Mouse (Mus musculus): ENCODE results near the gene Mylk2. TPM values are rescaled to one million over a fixed set of nuclear protein-coding genes. Genes with fewer than 3 reads are reported as not detected.

Gene Mylk2
- total and polyA plus RNA-seq, 3 experiments = 0.47 to 2.4 (median 1.3) TPM

GRCm38 (mm10) chr2:152941106-152941505, 30.0 kb downstream of the Mylk2 start:
- in situ Hi-C loops (cut with MboI; ENCODE audit: low pct_ligation_motif_present, low pct_unique_long_range_greater_than_20kb, low sequenced_read_pairs) = no loop called here
- H3K36me3 ChIP-seq (replicated peaks in 1 of 2; ENCODE audit: control insufficient read depth in 1 of 2, insufficient read depth in 1 of 2, low read length in 1 of 2) = no peaks in the 10 kb centered on the region
- no peaks in the 10 kb centered on the region for H3K9me3 ChIP-seq (replicated peaks; ENCODE audit: low read length)
- H3K27me3 ChIP-seq (replicated peaks) = peaks cover 84% of the 10 kb centered on the region
- no peak overlapping the region for H3K4me2 ChIP-seq (ENCODE audit: insufficient read depth, low read depth, poor library complexity, severe bottlenecking)
- no peaks in the 10 kb centered on the region for H3K79me2 ChIP-seq (replicated peaks; ENCODE audit: control insufficient read depth, extremely low read depth, insufficient read depth, poor library complexity, severe bottlenecking)
- TF ChIP-seq USF1 (IDR thresholded peaks at IDR 0.05; ENCODE audit: low read depth, low read length) (no peak), MAX (IDR thresholded peaks at IDR 0.05; ENCODE audit: low read length) (no peak), CTCF (conservative IDR thresholded peaks at IDR 0.05 in 1 of 2, IDR thresholded peaks at IDR 0.05 in 1 of 2; ENCODE audit: low read depth in 2 of 2, low read length in 2 of 2) (no peak), BHLHE40 (IDR thresholded peaks at IDR 0.05; ENCODE audit: low read depth, low read length) (no peak), IRF4 (IDR thresholded peaks at IDR 0.05; ENCODE audit: low read depth, low read length) (no peak), E2F4 (IDR thresholded peaks at IDR 0.05; ENCODE audit: insufficient replicate concordance, low read depth, low read length) (no peak), MAFK (IDR thresholded peaks at IDR 0.05; ENCODE audit: insufficient replicate concordance, low read length) (no peak), MAZ (IDR thresholded peaks at IDR 0.05; ENCODE audit: low read depth, low read length) (no peak), TCF12 (IDR thresholded peaks at IDR 0.05; ENCODE audit: low read depth, low read length) (no peak), RCOR1 (conservative IDR thresholded peaks at IDR 0.05; ENCODE audit: low read depth, low read length) (no peak), CHD2 (IDR thresholded peaks at IDR 0.05; ENCODE audit: low read length) (no peak), MEF2A (IDR thresholded peaks at IDR 0.05; ENCODE audit: borderline replicate concordance, low read depth, low read length) (no peak)
- H3K4me3 ChIP-seq (replicated peaks in 1 of 3; ENCODE audit: low read depth in 2 of 3, low read length in 2 of 3, poor library complexity in 1 of 3) = no peak overlapping the region
- H3K9ac ChIP-seq (ENCODE audit: insufficient read depth, low read depth) = no peak overlapping the region
- H3K27ac ChIP-seq (ENCODE audit: insufficient read depth, low read depth) = no peak overlapping the region
- no peak for DNase-seq (ENCODE audit: extremely low read depth)
- peaks cover 0 to 15% of the 10 kb centered on the region in 2 experiments; a peak in 2 of 4 replicates for H3K4me1 ChIP-seq (ENCODE audit: control insufficient read depth in 1 of 2, insufficient read depth in 2 of 2)
- dilution Hi-C loops (cut with MboI; ENCODE audit: extremely low pct_ligation_motif_present, extremely low pct_unique_long_range_greater_than_20kb, low sequenced_read_pairs) = no loop called here

GRCm38 (mm10) chr2:152941776-152942175, 30.6 kb downstream of the Mylk2 start:
- Histone ChIP-seq H3K4me3 (replicated peaks in 1 of 3; ENCODE audit: low read depth in 2 of 3, low read length in 2 of 3, poor library complexity in 1 of 3) (no peak overlapping the region), H3K9ac (ENCODE audit: insufficient read depth, low read depth) (no peak overlapping the region), H3K27me3 (replicated peaks) (peaks cover 84% of the 10 kb centered on the region), H3K79me2 (replicated peaks; ENCODE audit: control insufficient read depth, extremely low read depth, insufficient read depth, poor library complexity, severe bottlenecking) (no peaks in the 10 kb centered on the region), H3K9me3 (replicated peaks; ENCODE audit: low read length) (no peaks in the 10 kb centered on the region), H3K36me3 (replicated peaks in 1 of 2; ENCODE audit: control insufficient read depth in 1 of 2, insufficient read depth in 1 of 2, low read length in 1 of 2) (no peaks in the 10 kb centered on the region), H3K4me2 (ENCODE audit: insufficient read depth, low read depth, poor library complexity, severe bottlenecking) (no peak overlapping the region), H3K4me1 (ENCODE audit: control insufficient read depth in 1 of 2, insufficient read depth in 2 of 2) (peaks cover 0 to 15% of the 10 kb centered on the region in 2 experiments; a peak in 2 of 4 replicates), H3K27ac (ENCODE audit: insufficient read depth, low read depth) (no peak overlapping the region)
- dilution Hi-C loops (cut with MboI; ENCODE audit: extremely low pct_ligation_motif_present, extremely low pct_unique_long_range_greater_than_20kb, low sequenced_read_pairs) (no loop called here), in situ Hi-C loops (cut with MboI; ENCODE audit: low pct_ligation_motif_present, low pct_unique_long_range_greater_than_20kb, low sequenced_read_pairs) (no loop called here)
- DNase-seq (ENCODE audit: extremely low read depth) = no peak
- TF ChIP-seq MAFK (IDR thresholded peaks at IDR 0.05; ENCODE audit: insufficient replicate concordance, low read length) (no peak), ZC3H11A (IDR thresholded peaks at IDR 0.05; ENCODE audit: low read depth, low read length) (no peak), ZKSCAN1 (IDR thresholded peaks at IDR 0.05; ENCODE audit: borderline replicate concordance, low read depth, low read length) (no peak), UBTF (IDR thresholded peaks at IDR 0.05; ENCODE audit: low read depth, low read length) (no peak), MAX (IDR thresholded peaks at IDR 0.05; ENCODE audit: low read length) (no peak), HCFC1 (IDR thresholded peaks at IDR 0.05; ENCODE audit: low read depth, low read length) (no peak), GABPA (IDR thresholded peaks at IDR 0.05; ENCODE audit: insufficient replicate concordance, low read depth, low read length) (no peak), CHD1 (IDR thresholded peaks at IDR 0.05; ENCODE audit: low read depth, low read length) (no peak), POLR2AphosphoS2 (IDR thresholded peaks at IDR 0.05; ENCODE audit: low read depth, low read length) (no peak), SIN3A (IDR thresholded peaks at IDR 0.05; ENCODE audit: low read length) (no peak), POLR2A (IDR thresholded peaks at IDR 0.05; ENCODE audit: low read depth, low read length) (no peak), JUN (IDR thresholded peaks at IDR 0.05; ENCODE audit: insufficient read depth, low read depth, low read length) (no peak), ELF1 (IDR thresholded peaks at IDR 0.05; ENCODE audit: low read depth, low read length) (no peak), E2F4 (IDR thresholded peaks at IDR 0.05; ENCODE audit: insufficient replicate concordance, low read depth, low read length) (no peak), RAD21 (IDR thresholded peaks at IDR 0.05; ENCODE audit: low read depth, low read length) (no peak), ZMIZ1 (IDR thresholded peaks at IDR 0.05; ENCODE audit: low read depth, low read length) (no peak)
